Mouse (Mus musculus) hindbrain, embryonic 14.5 days (tissue): Measurements from ENCODE around the gene Abhd12. TPM values are rescaled to one million over a fixed set of nuclear protein-coding genes. Genes with fewer than 3 reads are reported as not detected.
"Not testable (repeated sequence)": the region's sequence is repeated elsewhere in the genome, so short reads cannot be mapped to it uniquely, and the experiment has no call there.

Source experiments
- ATAC-seq: fragments of 200-750 bp; cut with Nextera tagmentation; 2 replicates; pipeline ENCODE4 v1.8.0; 2017; ENCODE audit warnings: moderate number of reproducible peaks, mild to moderate bottlenecking, moderate TSS enrichment, moderate library complexity; ENCODE audit not compliant: low FRiP score
- DNase-seq: peaks from one replicate; pipeline ENCODE4 v3.0.0-alpha.2; 2015; ENCODE audit warnings: low spot score
- H3K27ac ChIP-seq: fragments of 300-500 bp; sonication (generic); 2 replicates; pipeline ENCODE4 v1.5.1; 2014; ENCODE audit warnings: mild to moderate bottlenecking, moderate library complexity
- H3K27me3 ChIP-seq: fragments of 300-500 bp; sonication (generic); 2 replicates; pipeline ENCODE4 v1.6.1; 2014; ENCODE audit warnings: mild to moderate bottlenecking, low read length, mixed read lengths; ENCODE audit not compliant: control insufficient read depth, insufficient read depth
- H3K36me3 ChIP-seq: fragments of 300-500 bp; sonication (generic); replicated peaks from 2 replicates; pipeline ENCODE4 v1.6.1; 2014; ENCODE audit not compliant: control insufficient read depth, insufficient read depth
- H3K4me1 ChIP-seq: fragments of 300-500 bp; sonication (generic); replicated peaks from 2 replicates; pipeline ENCODE4 v1.6.1; 2014; ENCODE audit warnings: antibody characterized with exemption, low read length, mixed read lengths; ENCODE audit not compliant: control insufficient read depth, insufficient read depth
- H3K4me2 ChIP-seq: fragments of 300-500 bp; sonication (generic); replicated peaks from 2 replicates; pipeline ENCODE4 v1.6.1; 2014; ENCODE audit warnings: mild to moderate bottlenecking, moderate library complexity
- H3K4me3 ChIP-seq: fragments of 300-500 bp; sonication (generic); replicated peaks from 2 replicates; pipeline ENCODE4 v1.5.1; 2014; ENCODE audit warnings: mild to moderate bottlenecking, low read length
- H3K9ac ChIP-seq: fragments of 300-500 bp; sonication (generic); 2 replicates; pipeline ENCODE4 v1.6.1; 2014
- H3K9me3 ChIP-seq: fragments of 300-500 bp; sonication (generic); 2 replicates; pipeline ENCODE4 v1.6.1; 2016; ENCODE audit warnings: low read length; ENCODE audit not compliant: control insufficient read depth
- WGBS: fragments of 180-500 bp; shearing (Covaris S2); extraction: QIAGEN DNeasy Blood & Tissue Kit; methylation state at CpG from one replicate; pipeline ENCODE4 v1.1.7; 2014; 5-methylcytosine and 5-hydroxymethylcytosine counted together
- polyA plus RNA-seq: library from polyadenylated mRNA; unstranded; fragments of >200 nt; fragmentation: Nextera tagmentation; extraction: Ambion mirVana; gene quantifications from 2 replicates; pipeline ENCODE4 v1.2.1, GENCODE M21; 2014

Gene Abhd12
- polyA plus RNA-seq: 126 and 136 TPM in 2 replicates

- H3K27ac ChIP-seq: peak within 1 kb of the TSS; percentile 94
- H3K9me3 ChIP-seq: no peaks in the 10 kb centered on the region
- peak; percentile 95 for DNase-seq
- peak within 1 kb of the TSS; percentile 65 for H3K4me2 ChIP-seq
- H3K4me3 ChIP-seq: peak within 1 kb of the TSS; percentile 95
- under 1% methylated on average over 66 of the region's 72 CpGs for WGBS
- ATAC-seq: peak; percentile 98
- H3K36me3 ChIP-seq: no peaks in the 10 kb centered on the region
- peak within 1 kb of the TSS; percentile 93 for H3K9ac ChIP-seq
- H3K27me3 ChIP-seq: no peaks in the 10 kb centered on the region
- H3K4me1 ChIP-seq: peaks cover 19% of the 10 kb centered on the region
Observed at GRCm38 (mm10) chr2:150904272-150904935, at the start of gene Abhd12. TSS of gene Abhd12 (minus strand) at chr2:150904741.

DNA sequence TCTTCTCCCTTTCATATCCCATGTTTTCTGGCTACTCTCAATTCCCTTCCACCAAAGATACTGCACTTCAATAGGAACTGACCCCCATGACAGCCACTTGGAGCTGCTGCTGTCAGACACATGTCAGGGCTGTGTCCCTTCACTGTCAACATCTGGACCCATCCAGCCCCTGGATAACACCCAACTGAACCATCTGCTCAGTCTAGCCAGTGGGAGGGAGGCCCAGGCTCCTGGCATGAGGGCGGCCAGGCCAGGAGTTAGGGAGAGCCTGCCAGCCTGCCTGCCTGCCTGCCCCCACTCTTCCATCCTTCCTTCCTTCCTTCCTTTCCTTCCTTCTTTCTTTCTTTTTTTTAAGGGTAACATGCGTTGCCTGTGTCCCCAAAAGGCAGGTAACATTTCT lies 46.7 kb upstream of the Abhd12 start:
- Histone ChIP-seq H3K4me3 (no peak overlapping the region), H3K36me3 (peaks cover 30% of the 10 kb centered on the region), H3K4me1 (no peaks in the 10 kb centered on the region), H3K27me3 (no peaks in the 10 kb centered on the region), H3K4me2 (no peak overlapping the region), H3K27ac (no peak overlapping the region), H3K9ac (no peak overlapping the region), H3K9me3 (no peaks in the 10 kb centered on the region)
- no peak for ATAC-seq
- no peak for DNase-seq
- WGBS: 90% methylated on average over 2 of the region's 2 CpGs

GRCm38 (mm10) chr2:150950056-150950455 lies 45.5 kb upstream of the Abhd12 start:
- H3K27me3 ChIP-seq: no peaks in the 10 kb centered on the region
- no peaks in the 10 kb centered on the region for H3K4me1 ChIP-seq
- peaks cover 26% of the 10 kb centered on the region for H3K36me3 ChIP-seq
- H3K27ac ChIP-seq: no peak overlapping the region
- H3K9me3 ChIP-seq: no peaks in the 10 kb centered on the region
- WGBS: 93% methylated on average over 6 of the region's 6 CpGs
- no peak for ATAC-seq
- no peak for DNase-seq
- H3K4me2 ChIP-seq: no peak overlapping the region
- H3K9ac ChIP-seq: no peak overlapping the region
- no peak overlapping the region for H3K4me3 ChIP-seq

- Histone ChIP-seq H3K4me2 (no peak overlapping the region), H3K36me3 (peaks cover 26% of the 10 kb centered on the region), H3K9ac (no peak overlapping the region), H3K4me3 (no peak overlapping the region), H3K27ac (no peak overlapping the region), H3K4me1 (no peaks in the 10 kb centered on the region), H3K27me3 (no peaks in the 10 kb centered on the region), H3K9me3 (no peaks in the 10 kb centered on the region)
- DNase-seq (no peak), ATAC-seq (no peak)
- 96% methylated on average over 3 of the region's 3 CpGs for WGBS
Observed at GRCm38 (mm10) chr2:150949652-150950051, 45.1 kb upstream of the Abhd12 start.

DNA sequence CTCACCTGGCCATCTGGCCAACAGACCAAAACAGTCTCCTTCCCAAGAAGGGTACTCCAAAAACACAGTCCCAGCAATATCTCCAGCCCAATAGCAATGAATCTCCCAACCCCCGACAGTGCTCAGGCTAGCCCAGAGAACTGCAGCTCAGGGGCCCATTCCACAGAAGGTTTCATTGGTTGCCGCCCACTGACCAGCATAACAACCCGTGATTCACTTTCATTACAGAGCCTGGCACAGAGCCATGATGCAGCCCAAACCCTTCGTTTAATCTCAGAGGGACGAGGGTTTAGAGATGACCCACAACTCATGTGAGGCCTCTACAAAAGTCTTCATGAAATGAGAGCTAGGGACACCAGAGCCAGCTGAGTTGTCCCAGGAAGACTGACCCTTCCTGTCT lies 44.2 kb upstream of the Abhd12 start:
- Histone ChIP-seq H3K27ac (no peak overlapping the region), H3K4me3 (no peak overlapping the region), H3K36me3 (peaks cover 26% of the 10 kb centered on the region), H3K9ac (no peak overlapping the region), H3K4me1 (no peaks in the 10 kb centered on the region), H3K27me3 (no peaks in the 10 kb centered on the region), H3K4me2 (no peak overlapping the region), H3K9me3 (no peaks in the 10 kb centered on the region)
- WGBS: 91% methylated on average over 5 of the region's 5 CpGs
- DNase-seq: no peak
- no peak for ATAC-seq

- not testable (repeated sequence) for H3K4me1 ChIP-seq, H3K9ac ChIP-seq, H3K27me3 ChIP-seq, H3K4me2 ChIP-seq, H3K27ac ChIP-seq, H3K4me3 ChIP-seq, H3K9me3 ChIP-seq, ATAC-seq, DNase-seq
- H3K36me3 ChIP-seq: peaks cover 26% of the 10 kb centered on the region
- 91% methylated on average over 12 of the region's 12 CpGs for WGBS
Observed at GRCm38 (mm10) chr2:150947880-150948611, 43.5 kb upstream of the Abhd12 start.

- not testable (repeated sequence) for H3K4me1 ChIP-seq, ATAC-seq, H3K27me3 ChIP-seq, H3K9me3 ChIP-seq, H3K4me2 ChIP-seq, DNase-seq, H3K27ac ChIP-seq, H3K4me3 ChIP-seq, H3K9ac ChIP-seq
- H3K36me3 ChIP-seq: peaks cover 22% of the 10 kb centered on the region
- WGBS: 93% methylated on average over 5 of the region's 5 CpGs
Observed at GRCm38 (mm10) chr2:150947341-150947740, 42.8 kb upstream of the Abhd12 start.

DNA sequence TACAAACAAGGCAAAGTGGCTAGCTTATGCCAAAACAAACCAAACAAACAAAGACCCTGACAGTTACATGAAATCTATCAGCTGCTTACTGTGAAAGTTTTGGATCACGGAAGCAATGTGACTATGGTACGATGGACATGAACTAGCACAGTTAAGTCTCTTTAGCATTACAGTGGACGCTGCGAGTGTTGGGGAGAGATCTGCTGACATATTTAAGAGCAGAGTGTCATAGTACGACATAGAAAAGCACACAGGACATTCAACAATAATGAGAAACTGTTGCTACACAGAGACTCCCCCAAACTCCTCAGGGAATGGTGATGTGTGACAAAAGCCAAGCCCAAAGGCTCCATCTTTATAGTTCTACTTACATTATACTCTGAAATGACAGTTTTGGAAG lies 39.5 kb upstream of the Abhd12 start:
- 98% methylated on average over 5 of the region's 5 CpGs for WGBS
- no peaks in the 10 kb centered on the region for H3K4me1 ChIP-seq
- no peak overlapping the region for H3K27ac ChIP-seq
- ATAC-seq (no peak), DNase-seq (no peak)
- H3K27me3 ChIP-seq: no peaks in the 10 kb centered on the region
- no peak overlapping the region for H3K9ac ChIP-seq
- no peaks in the 10 kb centered on the region for H3K9me3 ChIP-seq
- H3K36me3 ChIP-seq: 0 out of 2 replicates have a peak, but pooled peaks cover 5% of the 10 kb centered on the region
- no peak overlapping the region for H3K4me3 ChIP-seq
- no peak overlapping the region for H3K4me2 ChIP-seq

DNA sequence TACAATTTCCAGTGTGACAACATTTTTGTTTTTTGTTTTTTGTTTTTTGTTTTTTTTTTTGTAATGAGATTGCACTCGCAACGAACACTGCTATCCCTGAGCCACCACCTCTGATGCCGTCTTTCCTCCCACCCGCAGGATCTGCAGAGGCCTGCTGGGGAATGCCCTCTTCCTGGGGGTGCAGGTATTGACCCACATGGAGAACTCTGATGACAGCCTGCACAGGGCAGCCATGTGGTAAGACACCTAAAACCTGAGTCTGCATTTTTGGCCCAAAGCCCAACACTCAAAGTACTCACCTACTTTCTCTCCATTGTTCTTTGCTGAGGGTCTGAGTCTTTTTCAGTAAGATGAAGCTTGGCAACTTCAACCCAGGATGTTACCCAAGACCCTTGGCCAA lies 30.1 kb upstream of the Abhd12 start:
- no peak overlapping the region for H3K4me2 ChIP-seq
- ATAC-seq (no peak), DNase-seq (no peak)
- 90% methylated on average over 4 of the region's 4 CpGs for WGBS
- no peak overlapping the region for H3K27ac ChIP-seq
- H3K9me3 ChIP-seq: no peaks in the 10 kb centered on the region
- H3K4me3 ChIP-seq: no peak overlapping the region
- no peaks in the 10 kb centered on the region for H3K27me3 ChIP-seq
- H3K4me1 ChIP-seq: no peaks in the 10 kb centered on the region
- H3K36me3 ChIP-seq: peaks cover 44% of the 10 kb centered on the region
- H3K9ac ChIP-seq: no peak overlapping the region
